Mouse (Mus musculus) lung, embryonic 14.5 days (tissue): ENCODE data around the gene Pecr. TPM values are rescaled to one million over a fixed set of nuclear protein-coding genes. Genes with fewer than 3 reads are reported as not detected.
A peak's percentile ranks its signal among the peaks of the same experiment; 100 is the strongest.

Experiments used
- ATAC-seq: fragments of 200-750 bp; cut with Nextera tagmentation; 2 replicates; pipeline ENCODE4 v1.8.0; 2017; ENCODE audit warnings: mild to moderate bottlenecking, moderate TSS enrichment, moderate library complexity; ENCODE audit not compliant: insufficient read depth
- DNase-seq: peaks from one replicate; pipeline ENCODE4 v3.0.0-alpha.2; 2015
- H3K27ac ChIP-seq: fragments of 300-500 bp; sonication (generic); 2 replicates; pipeline ENCODE4 v1.5.1; 2014; ENCODE audit warnings: low read depth, mild to moderate bottlenecking, moderate library complexity
- H3K27me3 ChIP-seq: fragments of 300-500 bp; sonication (generic); 2 replicates; pipeline ENCODE4 v1.6.1; 2014; ENCODE audit warnings: low read length, control low read depth; ENCODE audit not compliant: insufficient read depth
- H3K36me3 ChIP-seq: fragments of 300-500 bp; sonication (generic); 2 replicates; pipeline ENCODE4 v1.6.1; 2014; ENCODE audit warnings: control low read depth; ENCODE audit not compliant: insufficient read depth
- H3K4me1 ChIP-seq: fragments of 300-500 bp; sonication (generic); 2 replicates; pipeline ENCODE4 v1.6.1; 2014; ENCODE audit warnings: antibody characterized with exemption, control low read depth; ENCODE audit not compliant: insufficient read depth
- H3K4me2 ChIP-seq: fragments of 300-500 bp; sonication (generic); 2 replicates; pipeline ENCODE4 v1.6.1; 2014; ENCODE audit warnings: mild to moderate bottlenecking
- H3K4me3 ChIP-seq: fragments of 300-500 bp; sonication (generic); 2 replicates; pipeline ENCODE4 v1.5.1; 2014; ENCODE audit warnings: low read depth, low read length
- H3K9ac ChIP-seq: fragments of 300-500 bp; sonication (generic); 2 replicates; pipeline ENCODE4 v1.6.1; 2014
- H3K9me3 ChIP-seq: fragments of 300-500 bp; sonication (generic); 2 replicates; pipeline ENCODE4 v1.6.1; 2016; ENCODE audit warnings: low read depth, low read length, control low read depth
- CTCF ChIP-seq: IDR thresholded peaks from 2 replicates; pipeline ENCODE4 v1.5.1; 2016; ENCODE audit warnings: antibody characterized with exemption, low read depth
- WGBS: fragments of 180-500 bp; shearing (Covaris S2); extraction: QIAGEN DNeasy Blood & Tissue Kit; methylation state at CpG from one replicate; pipeline ENCODE4 v1.1.7; 2014; 5-methylcytosine and 5-hydroxymethylcytosine counted together
- polyA plus RNA-seq: library from polyadenylated mRNA; unstranded; fragments of >200 nt; fragmentation: Nextera tagmentation; extraction: Ambion mirVana; gene quantifications from 2 replicates; pipeline ENCODE4 v1.2.1, GENCODE M21; 2014

Gene Pecr
- polyA plus RNA-seq, 1 experiment from 2014 or later, result 25.6 TPM

DNA sequence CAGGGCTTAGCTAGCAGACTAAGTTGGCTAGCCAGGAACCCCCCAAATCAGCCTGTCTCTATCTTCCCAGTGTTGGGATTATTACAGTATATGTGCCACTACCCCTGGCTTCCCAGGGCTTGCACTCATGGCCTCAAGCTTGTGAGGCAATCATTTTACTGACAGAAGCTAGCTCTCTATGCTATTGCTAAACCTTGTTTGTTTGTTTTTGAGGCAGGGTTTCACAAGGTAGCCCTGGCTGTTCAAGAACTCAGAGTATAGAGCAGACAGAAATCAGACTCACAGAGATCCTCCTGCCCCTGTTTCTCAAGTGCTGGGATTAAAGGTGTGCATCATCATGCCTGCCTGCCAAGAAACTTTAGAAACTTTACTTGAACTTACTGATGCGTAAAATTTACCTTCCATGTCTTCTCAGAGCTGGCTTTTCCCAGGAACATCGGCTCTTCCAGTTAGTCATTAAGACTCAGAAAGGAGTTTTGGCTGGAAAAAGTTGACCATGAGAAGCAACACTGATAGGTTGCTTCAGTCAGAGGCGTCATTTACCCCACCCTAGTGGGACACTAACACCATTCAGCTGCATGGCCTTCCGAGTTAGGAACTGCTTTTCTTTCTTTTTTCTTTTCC, 4.5 kb upstream of the Pecr start:
- no peak for TF ChIP-seq CTCF
- Histone ChIP-seq H3K27ac (no peak overlapping the region), H3K4me3 (no peak overlapping the region), H3K27me3 (no peaks in the 10 kb centered on the region), H3K4me2 (no peak overlapping the region), H3K4me1 (no peaks in the 10 kb centered on the region), H3K9me3 (no peaks in the 10 kb centered on the region; the same call in 1 of the 2 replicates), H3K9ac (no peak overlapping the region), H3K36me3 (no peaks in the 10 kb centered on the region)
- WGBS, result 77% methylated on average over 4 of the region's 4 CpGs
- ATAC-seq (no peak), DNase-seq (no peak)

DNA sequence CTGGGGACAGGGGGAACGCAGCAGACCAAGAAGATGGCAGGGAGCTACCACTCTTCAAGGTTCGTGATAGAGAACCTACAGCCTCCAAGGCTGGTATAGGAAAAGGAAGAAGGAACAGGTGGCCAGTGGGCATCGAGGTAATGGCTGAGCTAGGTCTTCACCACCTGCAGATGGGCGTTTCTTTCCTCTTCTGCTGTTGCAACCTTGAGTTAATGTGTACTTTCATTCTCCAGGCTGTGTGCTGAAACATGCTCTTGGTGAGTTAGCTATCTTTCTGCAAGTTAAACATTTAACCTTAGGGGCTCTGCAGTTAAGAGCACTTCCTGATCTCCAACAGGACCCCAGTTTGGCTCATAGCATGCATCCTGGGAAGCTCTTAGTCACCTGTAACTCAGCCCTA, 3.8 kb upstream of the Pecr start:
- ATAC-seq (no peak), DNase-seq (no peak)
- H3K9me3 ChIP-seq, result no peaks in the 10 kb centered on the region; the same call in 1 of the 2 replicates
- WGBS, result 72% methylated on average over 4 of the region's 4 CpGs
- no peaks in the 10 kb centered on the region for H3K4me1 ChIP-seq
- no peak overlapping the region for H3K4me2 ChIP-seq
- no peak for TF ChIP-seq CTCF
- no peak overlapping the region for H3K27ac ChIP-seq
- no peaks in the 10 kb centered on the region for H3K36me3 ChIP-seq
- no peak overlapping the region for H3K9ac ChIP-seq
- no peak overlapping the region for H3K4me3 ChIP-seq
- no peaks in the 10 kb centered on the region for H3K27me3 ChIP-seq

DNA sequence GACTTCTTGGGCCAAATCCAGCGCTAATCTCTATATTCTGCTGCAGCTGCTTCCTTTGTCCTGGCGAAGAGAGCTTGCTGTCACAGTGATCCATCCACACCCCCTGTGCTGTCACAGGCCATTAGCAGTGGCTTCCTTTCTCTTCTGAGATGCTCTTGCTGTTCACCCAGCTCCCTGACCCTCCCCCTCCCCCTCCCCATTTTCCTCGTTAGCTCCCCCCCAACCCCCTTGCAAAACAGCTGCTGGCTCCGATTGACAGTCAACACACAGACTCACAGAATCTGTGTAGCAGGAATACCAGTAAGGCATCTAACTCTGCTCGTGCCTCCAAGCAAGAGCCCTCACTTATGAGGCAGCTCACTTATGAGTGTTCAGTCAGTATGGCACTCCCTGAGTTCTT, 2.8 kb upstream of the Pecr start:
- Histone ChIP-seq H3K27ac (no peak overlapping the region), H3K9me3 (no peaks in the 10 kb centered on the region; the same call in 1 of the 2 replicates), H3K4me2 (no peak overlapping the region), H3K9ac (no peak overlapping the region), H3K4me1 (no peaks in the 10 kb centered on the region), H3K27me3 (no peaks in the 10 kb centered on the region), H3K36me3 (no peaks in the 10 kb centered on the region), H3K4me3 (no peak overlapping the region)
- 19% methylated on average over 5 of the region's 5 CpGs for WGBS
- DNase-seq (peak; percentile 49), ATAC-seq (no peak)
- no peak for TF ChIP-seq CTCF

DNA sequence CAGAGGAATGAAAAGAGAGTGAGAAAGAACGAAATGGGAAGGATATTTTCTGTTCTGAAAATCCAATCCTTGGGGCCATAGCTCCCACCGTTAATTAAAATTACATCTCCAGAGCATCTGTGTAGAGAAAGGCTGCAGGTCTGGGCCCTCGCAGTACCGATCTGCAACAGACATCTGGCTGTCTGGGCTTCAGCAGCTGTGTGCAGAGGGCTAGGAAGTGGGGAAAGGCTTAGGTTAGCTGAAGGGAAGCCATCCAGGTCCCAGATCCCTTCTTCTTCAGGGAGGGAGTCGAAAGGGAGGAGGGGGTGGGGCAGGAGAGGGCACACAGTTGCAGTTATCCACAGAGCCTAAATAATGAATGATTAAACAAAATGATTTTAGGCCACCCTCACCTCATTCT, 425 bp upstream of the Pecr start:
- Histone ChIP-seq H3K27ac (no peak overlapping the region), H3K4me2 (peak overlapping the region; percentile 90), H3K4me1 (no peaks in the 10 kb centered on the region), H3K9me3 (no peaks in the 10 kb centered on the region), H3K4me3 (peak overlapping the region; percentile 59), H3K27me3 (no peaks in the 10 kb centered on the region), H3K36me3 (no peaks in the 10 kb centered on the region), H3K9ac (peak overlapping the region; percentile 1; the same call in 1 of the 2 replicates)
- 7% methylated on average over 5 of the region's 5 CpGs for WGBS
- no peak for TF ChIP-seq CTCF
- DNase-seq (no peak), ATAC-seq (peak; percentile 42)

DNA sequence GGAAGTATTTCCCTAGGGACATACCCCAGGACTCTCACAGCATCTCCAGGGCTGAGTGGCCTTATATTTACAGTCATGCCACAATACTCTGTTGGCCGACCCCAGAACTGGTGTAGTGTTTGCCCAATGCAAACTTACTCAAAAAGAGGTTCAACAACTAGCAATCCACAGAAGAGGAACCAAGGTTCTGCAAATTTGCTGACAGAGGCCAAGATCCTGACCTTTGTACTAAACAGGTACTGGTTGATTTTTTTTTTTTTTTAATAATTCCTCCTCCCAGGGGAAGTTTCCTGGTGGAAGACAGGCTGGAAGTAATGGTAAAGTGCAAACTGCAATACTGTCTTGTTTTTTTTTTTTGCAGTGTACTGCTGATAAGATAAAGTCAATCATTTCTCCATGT, 1.5 kb downstream of the Pecr start:
- no peak for DNase-seq
- Histone ChIP-seq H3K9me3 (no peaks in the 10 kb centered on the region), H3K4me2 (no peak overlapping the region), H3K27me3 (no peaks in the 10 kb centered on the region), H3K4me3 (no peak overlapping the region), H3K4me1 (no peaks in the 10 kb centered on the region), H3K36me3 (no peaks in the 10 kb centered on the region), H3K27ac (no peak overlapping the region), H3K9ac (no peak overlapping the region)
- WGBS, result 56% methylated on average over 1 of the region's 1 CpGs
- TF ChIP-seq CTCF, result no peak
- no peak for ATAC-seq

DNA sequence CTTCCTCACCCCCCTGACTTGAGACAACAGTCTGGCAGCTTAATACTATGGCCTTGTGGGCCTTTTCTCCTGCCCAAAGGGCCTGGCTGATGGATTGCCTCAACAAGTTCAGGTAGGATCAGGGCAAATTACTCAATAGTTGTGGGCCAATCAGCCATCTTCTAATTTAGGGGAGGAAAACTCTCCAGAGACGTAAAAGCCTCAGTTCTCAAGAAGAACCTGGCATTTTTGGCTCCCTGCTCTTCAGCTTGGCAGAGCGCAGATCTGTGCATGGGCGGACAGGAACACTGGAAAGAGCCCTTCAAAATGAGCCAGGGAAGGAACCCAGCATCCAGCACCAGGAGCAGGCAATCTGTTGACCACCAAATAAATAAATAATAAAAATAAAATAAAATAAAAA, 6.0 kb downstream of the Pecr start:
- 87% methylated on average over 3 of the region's 3 CpGs for WGBS
- no peak for TF ChIP-seq CTCF
- H3K9me3 ChIP-seq, result no peaks in the 10 kb centered on the region

DNA sequence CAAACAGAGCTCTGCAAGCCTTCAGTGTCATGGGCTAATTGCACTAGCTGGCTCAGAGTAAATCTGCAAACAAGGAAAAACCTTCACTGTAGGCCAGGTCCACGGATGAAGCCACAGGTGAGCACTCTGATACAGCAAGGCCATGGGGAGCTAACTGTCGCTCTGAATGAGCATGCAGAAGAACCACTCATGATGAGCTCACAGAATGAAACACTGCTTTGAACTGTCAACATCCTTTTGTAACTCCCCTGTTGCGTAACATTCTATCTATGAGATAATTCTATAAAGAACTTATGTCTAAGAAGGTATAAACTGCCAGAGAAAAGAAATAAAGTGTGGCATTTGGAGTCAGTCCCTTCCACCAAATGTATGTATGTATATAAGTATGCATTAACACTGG, 21.0 kb downstream of the Pecr start:
- DNase-seq (no peak), ATAC-seq (no peak)
- WGBS, result 85% methylated on average over 3 of the region's 3 CpGs
- TF ChIP-seq CTCF, result no peak
- Histone ChIP-seq H3K9ac (no peak overlapping the region), H3K4me2 (no peak overlapping the region), H3K27ac (no peak overlapping the region), H3K27me3 (no peaks in the 10 kb centered on the region), H3K4me1 (no peaks in the 10 kb centered on the region), H3K9me3 (no peaks in the 10 kb centered on the region), H3K36me3 (0 out of 2 replicates have a peak, but pooled peaks cover 2% of the 10 kb centered on the region), H3K4me3 (no peak overlapping the region)

More for the DNA sequence above, 6.0 kb downstream of the Pecr start:
- Histone ChIP-seq H3K27ac (no peak overlapping the region), H3K4me1 (no peaks in the 10 kb centered on the region), H3K27me3 (no peaks in the 10 kb centered on the region), H3K4me2 (no peak overlapping the region), H3K9ac (no peak overlapping the region), H3K36me3 (peaks cover 10% of the 10 kb centered on the region; the same call in 1 of the 2 replicates), H3K4me3 (no peak overlapping the region)
- no peak for ATAC-seq
- DNase-seq, result no peak
